Mouse (Mus musculus): Measurements from ENCODE around the gene Mthfr. TPM values are rescaled to one million over a fixed set of nuclear protein-coding genes. Genes with fewer than 3 reads are reported as not detected.
"Not testable (repeated sequence)": the region's sequence is repeated elsewhere in the genome, so short reads cannot be mapped to it uniquely, and the experiment has no call there.

The Mthfr gene
- polyA plus RNA-seq, 1 experiment from 2014 or later: 18.7 TPM

DNA sequence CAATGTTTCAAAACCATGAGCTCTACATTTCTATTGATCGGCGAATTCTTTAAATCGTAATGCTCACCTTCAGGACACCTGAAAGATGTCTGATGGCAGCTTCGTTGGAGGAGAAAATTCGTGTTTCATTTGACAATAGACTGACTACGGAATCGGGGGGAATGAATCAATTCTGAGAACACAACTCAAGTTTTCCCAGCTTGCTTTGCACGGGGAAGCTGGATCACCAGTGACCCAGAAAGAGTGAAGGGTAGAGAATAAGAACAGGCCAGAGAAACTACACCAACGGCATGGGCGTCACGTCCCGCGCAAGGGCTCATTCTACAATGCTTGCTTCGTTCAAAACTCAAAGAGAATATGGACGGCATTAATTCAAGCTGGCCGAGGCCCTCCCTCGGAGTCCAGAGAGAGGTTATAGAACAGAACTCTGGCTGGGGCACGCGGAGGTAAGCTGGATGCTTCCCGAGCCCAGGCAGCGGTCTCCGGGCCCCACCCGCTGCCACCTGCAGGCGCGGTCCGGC is 738 bp upstream of the Mthfr start:
- WGBS: 6% methylated on average over 26 of the region's 26 CpGs
- ATAC-seq (ENCODE audit: low FRiP score) (no peak), DNase-seq (ENCODE audit: low spot score) (peak; percentile 31)
- H3K4me1 ChIP-seq (replicated peaks; ENCODE audit: control insufficient read depth, insufficient read depth, low read length): peaks cover 50% of the 10 kb centered on the region
- H3K9me3 ChIP-seq (ENCODE audit: control insufficient read depth, low read length): no peaks in the 10 kb centered on the region
- peak overlapping the region; percentile 83 for H3K4me3 ChIP-seq (replicated peaks; ENCODE audit: low read length)
- H3K27ac ChIP-seq: peak overlapping the region; percentile 93
- peak overlapping the region; percentile 74 for H3K9ac ChIP-seq
- H3K27me3 ChIP-seq (ENCODE audit: control insufficient read depth, insufficient read depth, low read length): no peaks in the 10 kb centered on the region
- peak overlapping the region; percentile 72 for H3K4me2 ChIP-seq (replicated peaks)
- H3K36me3 ChIP-seq (replicated peaks; ENCODE audit: control insufficient read depth, insufficient read depth): peaks cover 33% of the 10 kb centered on the region

DNA sequence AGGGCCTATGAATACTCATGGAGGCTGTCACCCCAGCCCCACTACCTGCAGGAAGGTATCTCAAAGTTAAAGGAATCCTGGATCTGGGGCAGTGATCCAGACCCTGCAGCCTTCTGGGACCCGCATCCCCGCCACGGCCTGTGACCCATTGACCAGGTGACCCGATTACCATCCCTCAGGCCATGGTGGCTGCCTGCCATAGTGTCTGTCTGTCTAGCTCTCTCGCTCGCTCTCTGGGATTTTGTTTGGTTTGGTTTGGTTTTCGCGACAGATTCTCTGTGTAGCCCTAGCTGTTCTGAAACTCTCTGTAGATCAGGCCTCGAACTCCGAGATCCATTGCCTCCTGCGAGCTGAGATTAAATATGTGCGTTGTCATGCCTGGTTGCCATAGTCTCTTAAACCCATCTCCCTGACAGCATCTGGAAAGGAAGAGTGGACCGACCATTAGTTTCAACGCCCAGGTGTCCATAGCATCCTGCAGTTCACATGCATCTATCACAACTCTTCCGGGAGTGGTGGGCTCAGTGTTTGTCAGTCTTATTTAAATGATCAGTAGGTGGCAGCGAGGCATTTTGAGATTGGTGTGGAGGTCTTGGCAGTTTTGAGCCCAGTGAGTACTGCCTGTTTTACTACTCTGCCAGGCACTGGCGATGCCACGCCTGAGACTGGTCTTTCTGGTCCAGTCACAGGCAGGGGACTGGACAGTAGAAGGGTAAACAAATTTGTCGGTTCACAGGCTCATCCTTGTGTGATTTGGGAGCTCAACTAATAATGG is 564 bp downstream of the Mthfr start:
- H3K27me3 ChIP-seq (ENCODE audit: control insufficient read depth, insufficient read depth, low read length): no peaks in the 10 kb centered on the region
- H3K9ac ChIP-seq: peak overlapping the region; percentile 74
- no peak for DNase-seq (ENCODE audit: low spot score)
- 20% methylated on average over 19 of the region's 19 CpGs for WGBS
- H3K4me3 ChIP-seq (replicated peaks; ENCODE audit: low read length): peak overlapping the region; percentile 83
- peaks cover 33% of the 10 kb centered on the region for H3K36me3 ChIP-seq (replicated peaks; ENCODE audit: control insufficient read depth, insufficient read depth)
- H3K9me3 ChIP-seq (ENCODE audit: control insufficient read depth, low read length): no peaks in the 10 kb centered on the region
- H3K4me2 ChIP-seq (replicated peaks): peak overlapping the region; percentile 85
- peak overlapping the region; percentile 93 for H3K27ac ChIP-seq
- peaks cover 52% of the 10 kb centered on the region for H3K4me1 ChIP-seq (replicated peaks; ENCODE audit: control insufficient read depth, insufficient read depth, low read length)
- no peak for ATAC-seq (ENCODE audit: low FRiP score)

DNA sequence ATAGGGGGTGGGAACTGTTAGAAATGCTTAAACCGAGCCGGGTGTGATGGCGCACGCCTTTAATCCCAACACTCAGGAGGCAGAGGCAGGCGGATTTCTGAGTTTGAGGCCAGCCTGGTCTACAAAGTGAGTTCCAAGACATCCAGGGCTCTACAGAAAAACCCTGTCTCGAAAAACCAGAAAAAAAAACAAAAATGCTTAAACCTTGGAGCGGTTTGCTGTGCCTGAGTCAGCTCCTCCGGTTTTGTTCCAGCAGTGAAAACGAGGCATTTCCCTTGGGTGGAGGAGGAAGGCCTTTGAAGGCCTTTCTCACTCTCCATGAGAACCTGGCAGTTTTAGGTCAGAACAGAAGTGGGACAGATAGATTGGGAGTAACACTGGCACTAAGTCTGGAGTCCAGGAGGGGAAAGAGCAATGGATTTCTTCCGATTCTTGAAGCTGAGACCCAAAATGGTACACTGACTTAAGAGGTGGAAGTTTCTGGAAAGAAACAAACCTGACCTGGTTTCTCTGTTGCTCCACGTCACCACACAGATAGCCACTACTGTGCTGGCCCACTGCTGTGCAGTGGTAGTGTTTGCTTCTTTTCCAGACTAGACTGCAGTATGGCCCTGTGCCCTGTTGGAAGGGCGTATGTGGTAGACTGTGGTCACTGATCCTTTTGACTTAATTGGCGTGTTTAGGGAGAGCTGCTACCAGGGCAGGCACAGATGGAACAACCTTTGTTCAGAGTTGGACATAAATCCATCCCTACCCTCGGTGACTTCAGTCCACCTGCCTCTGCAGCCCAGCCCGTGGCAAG is 1.4 kb downstream of the Mthfr start:
- Histone ChIP-seq H3K27me3 (ENCODE audit: control insufficient read depth, insufficient read depth, low read length) (no peaks in the 10 kb centered on the region), H3K4me2 (replicated peaks) (peak overlapping the region; percentile 85), H3K9me3 (ENCODE audit: control insufficient read depth, low read length) (no peaks in the 10 kb centered on the region), H3K4me3 (replicated peaks; ENCODE audit: low read length) (peak overlapping the region; percentile 83), H3K36me3 (replicated peaks; ENCODE audit: control insufficient read depth, insufficient read depth) (peaks cover 34% of the 10 kb centered on the region), H3K4me1 (replicated peaks; ENCODE audit: control insufficient read depth, insufficient read depth, low read length) (peaks cover 52% of the 10 kb centered on the region), H3K9ac (peak overlapping the region; percentile 73), H3K27ac (peak overlapping the region; percentile 93)
- no peak for DNase-seq (ENCODE audit: low spot score)
- WGBS: 65% methylated on average over 15 of the region's 15 CpGs
- no peak for ATAC-seq (ENCODE audit: low FRiP score)

DNA sequence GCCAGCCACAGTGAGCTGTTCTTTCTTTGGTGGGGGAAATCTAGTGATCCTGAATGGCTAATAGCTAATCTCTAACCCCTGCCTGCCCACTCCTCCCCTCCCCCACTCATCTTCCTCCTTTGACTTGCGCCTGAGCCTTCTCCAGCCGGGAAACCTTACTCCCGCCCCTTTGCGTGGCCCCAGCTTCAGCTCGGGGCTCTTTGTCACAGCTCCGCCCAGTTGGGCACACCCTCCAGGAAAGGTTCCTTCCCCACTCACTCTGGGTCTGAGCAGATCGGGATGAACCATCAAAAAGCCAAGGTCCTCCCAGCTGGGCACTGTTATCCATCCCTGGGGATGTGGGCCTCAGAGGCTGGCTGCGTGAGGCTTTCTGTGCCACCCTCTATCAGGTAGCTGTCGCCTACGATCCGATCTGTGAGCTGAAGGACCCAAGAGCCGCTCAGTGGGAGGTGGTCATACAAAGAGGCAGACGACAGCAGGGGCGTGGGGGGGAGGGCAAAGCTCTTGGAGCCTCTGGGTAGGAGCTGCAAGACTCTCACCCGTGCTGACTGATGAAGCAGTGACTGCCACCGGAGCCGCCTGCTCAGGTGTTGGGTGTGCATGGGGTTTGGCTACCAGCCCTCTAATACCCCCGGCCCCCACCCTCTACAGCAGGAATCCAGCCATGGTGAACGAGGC is 2.2 kb downstream of the Mthfr start:
- WGBS: under 1% methylated on average over 19 of the region's 19 CpGs
- ATAC-seq (ENCODE audit: low FRiP score): no peak
- peak; percentile 54 for DNase-seq (ENCODE audit: low spot score)
- Histone ChIP-seq H3K4me1 (replicated peaks; ENCODE audit: control insufficient read depth, insufficient read depth, low read length) (peaks cover 52% of the 10 kb centered on the region), H3K4me3 (replicated peaks; ENCODE audit: low read length) (peak overlapping the region; percentile 83), H3K36me3 (replicated peaks; ENCODE audit: control insufficient read depth, insufficient read depth) (peaks cover 37% of the 10 kb centered on the region), H3K9me3 (ENCODE audit: control insufficient read depth, low read length) (no peaks in the 10 kb centered on the region), H3K4me2 (replicated peaks) (peak overlapping the region; percentile 85), H3K27me3 (ENCODE audit: control insufficient read depth, insufficient read depth, low read length) (no peaks in the 10 kb centered on the region), H3K9ac (peak overlapping the region; percentile 73), H3K27ac (peak overlapping the region; percentile 83)

DNA sequence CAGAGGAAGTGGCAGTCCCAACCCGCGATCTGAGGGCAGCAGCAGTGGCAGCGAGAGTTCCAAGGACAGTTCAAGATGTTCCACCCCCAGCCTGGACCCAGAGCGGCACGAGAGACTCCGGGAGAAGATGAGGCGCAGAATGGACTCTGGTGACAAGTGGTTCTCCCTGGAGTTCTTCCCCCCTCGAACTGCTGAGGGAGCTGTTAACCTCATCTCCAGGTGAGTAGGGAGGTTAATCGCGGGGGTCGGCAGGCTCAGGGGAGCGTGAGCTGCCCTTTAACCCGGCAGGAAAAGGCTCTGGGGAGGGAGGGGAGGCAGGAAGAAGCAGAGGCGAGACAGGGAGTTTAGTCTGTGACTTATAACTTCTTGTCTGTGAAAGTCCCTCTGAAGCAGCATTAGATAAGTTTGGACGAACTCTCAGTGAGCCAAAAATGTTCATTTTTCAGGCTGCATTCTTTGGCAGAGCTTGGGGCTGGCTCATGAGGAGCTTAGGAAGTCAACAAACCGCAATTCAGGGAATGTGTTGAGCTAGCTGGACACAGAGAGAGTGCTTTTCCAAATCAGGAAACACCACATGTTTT is 2.8 kb downstream of the Mthfr start:
- no peak for ATAC-seq (ENCODE audit: low FRiP score)
- Histone ChIP-seq H3K27ac (peak overlapping the region; percentile 83), H3K4me1 (replicated peaks; ENCODE audit: control insufficient read depth, insufficient read depth, low read length) (peaks cover 52% of the 10 kb centered on the region), H3K9me3 (ENCODE audit: control insufficient read depth, low read length) (no peaks in the 10 kb centered on the region), H3K4me3 (replicated peaks; ENCODE audit: low read length) (peak overlapping the region; percentile 83), H3K27me3 (ENCODE audit: control insufficient read depth, insufficient read depth, low read length) (no peaks in the 10 kb centered on the region), H3K36me3 (replicated peaks; ENCODE audit: control insufficient read depth, insufficient read depth) (peaks cover 37% of the 10 kb centered on the region), H3K9ac (peak overlapping the region; percentile 73), H3K4me2 (replicated peaks) (peak overlapping the region; percentile 85)
- no peak for DNase-seq (ENCODE audit: low spot score)
- 5% methylated on average over 16 of the region's 16 CpGs for WGBS

DNA sequence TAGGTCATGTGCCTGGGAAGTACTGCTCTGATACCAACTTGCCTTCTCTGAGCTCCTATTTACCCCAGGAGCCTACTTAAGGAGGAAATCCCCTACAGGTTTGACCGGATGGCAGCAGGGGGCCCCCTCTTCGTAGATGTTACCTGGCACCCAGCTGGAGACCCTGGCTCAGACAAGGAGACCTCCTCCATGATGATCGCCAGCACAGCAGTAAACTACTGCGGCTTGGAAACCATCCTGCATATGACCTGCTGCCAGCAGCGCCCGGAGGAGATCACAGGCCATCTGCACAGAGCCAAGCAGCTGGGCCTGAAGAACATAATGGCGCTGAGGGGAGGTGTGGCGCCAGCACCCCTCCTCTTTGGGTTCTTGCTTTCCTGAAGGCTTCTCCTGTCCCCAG is 4.5 kb downstream of the Mthfr start:
- not testable (repeated sequence) for H3K9me3 ChIP-seq (ENCODE audit: control insufficient read depth, low read length); ATAC-seq (ENCODE audit: low FRiP score); H3K27me3 ChIP-seq (ENCODE audit: control insufficient read depth, insufficient read depth, low read length); H3K9ac ChIP-seq; DNase-seq (ENCODE audit: low spot score); H3K27ac ChIP-seq; H3K4me3 ChIP-seq (replicated peaks; ENCODE audit: low read length)
- H3K36me3 ChIP-seq (replicated peaks; ENCODE audit: control insufficient read depth, insufficient read depth): peaks cover 41% of the 10 kb centered on the region
- 78% methylated on average over 7 of the region's 8 CpGs for WGBS
- peaks cover 41% of the 10 kb centered on the region for H3K4me1 ChIP-seq (replicated peaks; ENCODE audit: control insufficient read depth, insufficient read depth, low read length)
- peak overlapping the region; percentile 85; the same call in 1 of the 2 replicates for H3K4me2 ChIP-seq (replicated peaks)

DNA sequence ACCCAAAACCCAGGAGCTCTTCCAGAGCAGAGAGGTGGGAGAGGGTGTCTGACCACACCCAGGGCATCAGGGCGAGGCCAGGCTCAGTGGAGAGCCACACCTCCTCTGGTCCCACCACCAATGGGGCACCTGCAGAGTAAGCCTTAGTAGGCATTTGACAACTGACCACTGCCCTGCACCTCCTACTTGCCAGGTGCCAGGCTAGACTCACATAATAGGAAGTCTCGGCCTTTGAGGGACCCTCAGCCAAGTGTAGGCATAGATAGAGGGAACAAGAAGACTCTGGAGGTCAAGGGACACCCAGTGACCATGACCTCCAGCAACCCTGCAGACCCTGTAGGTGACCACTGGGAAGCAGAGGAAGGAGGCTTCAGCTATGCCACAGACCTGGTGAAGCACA is 5.2 kb downstream of the Mthfr start:
- H3K9ac ChIP-seq: no peak overlapping the region
- DNase-seq (ENCODE audit: low spot score) (no peak), ATAC-seq (ENCODE audit: low FRiP score) (no peak)
- H3K27me3 ChIP-seq (ENCODE audit: control insufficient read depth, insufficient read depth, low read length): no peaks in the 10 kb centered on the region
- H3K4me1 ChIP-seq (replicated peaks; ENCODE audit: control insufficient read depth, insufficient read depth, low read length): peaks cover 41% of the 10 kb centered on the region
- no peak overlapping the region for H3K27ac ChIP-seq
- no peak overlapping the region for H3K4me2 ChIP-seq (replicated peaks)
- peaks cover 49% of the 10 kb centered on the region for H3K36me3 ChIP-seq (replicated peaks; ENCODE audit: control insufficient read depth, insufficient read depth)
- H3K4me3 ChIP-seq (replicated peaks; ENCODE audit: low read length): no peak overlapping the region
- 98% methylated on average over 2 of the region's 2 CpGs for WGBS
- no peaks in the 10 kb centered on the region for H3K9me3 ChIP-seq (ENCODE audit: control insufficient read depth, low read length)

DNA sequence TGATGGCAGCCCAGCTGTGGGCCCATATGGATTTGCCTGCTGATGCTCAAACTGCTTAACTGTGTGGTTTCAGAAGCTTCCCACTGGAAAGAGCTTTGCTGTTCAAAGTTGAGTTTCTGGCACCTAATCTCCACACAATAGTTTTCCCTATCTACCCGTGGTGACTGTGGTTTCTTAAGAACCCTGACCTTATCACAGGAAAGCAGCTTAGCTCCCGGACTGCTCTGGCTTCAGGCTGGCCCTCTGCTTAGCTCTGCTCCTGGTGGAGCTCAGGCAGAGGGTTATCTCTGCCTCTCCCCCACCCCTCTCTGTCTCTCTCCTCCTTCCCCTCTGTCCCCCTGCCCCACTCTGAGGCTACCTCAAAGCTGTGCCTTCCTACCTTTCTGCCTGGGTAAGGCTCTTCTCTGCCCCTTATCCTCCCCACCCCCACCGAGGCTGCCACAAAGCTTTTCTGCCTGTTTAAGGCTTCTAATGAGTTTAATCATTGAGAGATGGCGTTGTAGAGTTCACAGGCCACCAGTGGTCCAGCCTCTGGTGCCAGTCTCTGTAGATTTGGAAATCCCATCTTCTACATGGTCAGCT is 7.7 kb downstream of the Mthfr start:
- Histone ChIP-seq H3K27ac (no peak overlapping the region), H3K36me3 (replicated peaks; ENCODE audit: control insufficient read depth, insufficient read depth) (peaks cover 73% of the 10 kb centered on the region), H3K27me3 (ENCODE audit: control insufficient read depth, insufficient read depth, low read length) (no peaks in the 10 kb centered on the region), H3K4me1 (replicated peaks; ENCODE audit: control insufficient read depth, insufficient read depth, low read length) (peaks cover 18% of the 10 kb centered on the region), H3K4me2 (replicated peaks) (no peak overlapping the region), H3K9ac (no peak overlapping the region), H3K4me3 (replicated peaks; ENCODE audit: low read length) (no peak overlapping the region), H3K9me3 (ENCODE audit: control insufficient read depth, low read length) (no peaks in the 10 kb centered on the region)
- DNase-seq (ENCODE audit: low spot score) (no peak), ATAC-seq (ENCODE audit: low FRiP score) (no peak)
- 69% methylated on average over 4 of the region's 4 CpGs for WGBS
